Mouse (Mus musculus): ENCODE measurements around the gene Gramd4. TPM values are rescaled to one million over a fixed set of nuclear protein-coding genes. Genes with fewer than 3 reads are reported as not detected.
A peak's percentile ranks its signal among the peaks of the same experiment; 100 is the strongest.
"Not testable (repeated sequence)": the region's sequence is repeated elsewhere in the genome, so short reads cannot be mapped to it uniquely, and the experiment has no call there.

The Gramd4 gene
- polyA plus RNA-seq, 1 experiment from 2014 or later: 14.9 TPM

GRCm38 (mm10) chr15:86171316-86171715 lies 113.8 kb downstream of the Gramd4 start:
- H3K4me1 ChIP-seq (ENCODE audit: insufficient read depth, low read length): peaks cover 43% of the 10 kb centered on the region
- H3K27ac ChIP-seq (ENCODE audit: low read length): no peak overlapping the region
- no peak for ATAC-seq (ENCODE audit: low FRiP score, low TSS enrichment)
- no peak overlapping the region for H3K9ac ChIP-seq (replicated peaks; ENCODE audit: low read length)
- H3K4me2 ChIP-seq (replicated peaks; ENCODE audit: low read depth, low read length): no peak overlapping the region
- no peaks in the 10 kb centered on the region for H3K36me3 ChIP-seq (ENCODE audit: insufficient read depth, low read length)
- WGBS: 54% methylated on average over 12 of the region's 12 CpGs
- H3K27me3 ChIP-seq (ENCODE audit: insufficient read depth, low read length): no peaks in the 10 kb centered on the region
- H3K9me3 ChIP-seq (ENCODE audit: low read length): no peaks in the 10 kb centered on the region
- no peak overlapping the region for H3K4me3 ChIP-seq (ENCODE audit: low read length)

DNA sequence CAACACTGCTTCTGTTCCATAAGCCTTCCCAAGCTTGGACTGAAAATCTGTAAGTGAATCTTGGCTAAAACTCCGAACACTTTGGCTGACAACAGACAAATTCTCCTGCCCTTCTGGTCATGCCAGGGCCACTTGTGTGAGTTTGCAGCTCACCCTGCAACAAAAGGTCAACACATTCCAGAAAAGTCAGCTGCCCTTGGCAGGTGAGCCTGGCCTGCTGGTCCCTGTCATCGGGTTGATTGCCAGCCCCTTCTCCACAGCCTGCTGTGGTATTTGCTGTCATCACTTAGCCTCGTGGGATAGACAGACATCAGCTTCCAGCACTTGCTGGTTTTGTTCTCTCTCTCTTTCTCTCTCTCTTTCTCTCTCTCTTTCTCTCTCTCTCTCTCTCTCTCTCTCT lies 114.6 kb downstream of the Gramd4 start:
- peaks cover 43% of the 10 kb centered on the region for H3K4me1 ChIP-seq (ENCODE audit: insufficient read depth, low read length)
- WGBS: 42% methylated on average over 3 of the region's 3 CpGs

DNA sequence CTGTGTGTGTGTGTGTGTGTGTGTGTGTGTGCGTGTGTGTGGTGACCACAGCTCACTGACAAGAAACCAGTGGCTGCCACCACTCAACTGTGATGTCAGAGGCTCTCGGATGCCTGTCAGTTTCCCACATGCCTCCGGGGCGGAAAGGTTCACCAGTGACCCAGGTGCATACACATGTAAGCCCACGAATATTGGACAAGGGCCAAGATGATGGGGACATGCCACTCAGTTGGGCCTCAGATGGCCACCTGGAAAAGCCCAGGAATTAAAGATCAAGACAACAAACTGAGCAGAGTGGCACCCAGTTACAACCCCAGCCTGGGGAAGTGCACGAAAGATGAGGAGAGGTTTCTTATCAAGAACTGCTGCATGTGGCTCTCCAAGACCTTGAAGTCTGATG lies 115.0 kb downstream of the Gramd4 start:
- Histone ChIP-seq H3K4me1 (ENCODE audit: insufficient read depth, low read length) (peaks cover 43% of the 10 kb centered on the region), H3K36me3 (ENCODE audit: insufficient read depth, low read length) (no peaks in the 10 kb centered on the region), H3K9me3 (ENCODE audit: low read length) (no peaks in the 10 kb centered on the region), H3K27ac (ENCODE audit: low read length) (no peak overlapping the region), H3K4me3 (ENCODE audit: low read length) (no peak overlapping the region), H3K27me3 (ENCODE audit: insufficient read depth, low read length) (no peaks in the 10 kb centered on the region), H3K9ac (replicated peaks; ENCODE audit: low read length) (no peak overlapping the region), H3K4me2 (replicated peaks; ENCODE audit: low read depth, low read length) (no peak overlapping the region)
- WGBS: 69% methylated on average over 6 of the region's 6 CpGs
- no peak for ATAC-seq (ENCODE audit: low FRiP score, low TSS enrichment)

More for the DNA sequence above, 114.6 kb downstream of the Gramd4 start:
- Histone ChIP-seq H3K9ac (replicated peaks; ENCODE audit: low read length) (no peak overlapping the region), H3K27me3 (ENCODE audit: insufficient read depth, low read length) (no peaks in the 10 kb centered on the region), H3K9me3 (ENCODE audit: low read length) (no peaks in the 10 kb centered on the region), H3K4me3 (ENCODE audit: low read length) (no peak overlapping the region), H3K27ac (ENCODE audit: low read length) (no peak overlapping the region), H3K36me3 (ENCODE audit: insufficient read depth, low read length) (no peaks in the 10 kb centered on the region), H3K4me2 (replicated peaks; ENCODE audit: low read depth, low read length) (no peak overlapping the region)
- ATAC-seq (ENCODE audit: low FRiP score, low TSS enrichment): no peak

GRCm38 (mm10) chr15:86173136-86173985 lies 115.9 kb downstream of the Gramd4 start:
- 21% methylated on average over 16 of the region's 16 CpGs for WGBS
- H3K4me2 ChIP-seq (replicated peaks; ENCODE audit: low read depth, low read length): no peak overlapping the region
- no peak overlapping the region for H3K4me3 ChIP-seq (ENCODE audit: low read length)
- H3K27me3 ChIP-seq (ENCODE audit: insufficient read depth, low read length): no peaks in the 10 kb centered on the region
- H3K27ac ChIP-seq (ENCODE audit: low read length): peak overlapping the region; percentile 27; the same call in 1 of the 2 replicates
- peaks cover 40% of the 10 kb centered on the region for H3K4me1 ChIP-seq (ENCODE audit: insufficient read depth, low read length)
- no peak overlapping the region for H3K9ac ChIP-seq (replicated peaks; ENCODE audit: low read length)
- H3K36me3 ChIP-seq (ENCODE audit: insufficient read depth, low read length): no peaks in the 10 kb centered on the region
- no peaks in the 10 kb centered on the region for H3K9me3 ChIP-seq (ENCODE audit: low read length)
- ATAC-seq (ENCODE audit: low FRiP score, low TSS enrichment): no peak; the same call in 1 of the 2 replicates

GRCm38 (mm10) chr15:86175253-86176050 lies 118.0 kb downstream of the Gramd4 start:
- 76% methylated on average over 3 of the region's 3 CpGs for WGBS
- no peaks in the 10 kb centered on the region for H3K36me3 ChIP-seq (ENCODE audit: insufficient read depth, low read length)
- no peak overlapping the region for H3K4me3 ChIP-seq (ENCODE audit: low read length)
- peaks cover 26% of the 10 kb centered on the region for H3K4me1 ChIP-seq (ENCODE audit: insufficient read depth, low read length)
- no peak for ATAC-seq (ENCODE audit: low FRiP score, low TSS enrichment)
- no peaks in the 10 kb centered on the region for H3K9me3 ChIP-seq (ENCODE audit: low read length)
- H3K27me3 ChIP-seq (ENCODE audit: insufficient read depth, low read length): no peaks in the 10 kb centered on the region
- no peak overlapping the region for H3K4me2 ChIP-seq (replicated peaks; ENCODE audit: low read depth, low read length)
- no peak overlapping the region for H3K9ac ChIP-seq (replicated peaks; ENCODE audit: low read length)
- no peak overlapping the region for H3K27ac ChIP-seq (ENCODE audit: low read length)

GRCm38 (mm10) chr15:86176166-86176565 lies 118.7 kb downstream of the Gramd4 start:
- ATAC-seq (ENCODE audit: low FRiP score, low TSS enrichment): no peak
- no peak overlapping the region for H3K27ac ChIP-seq (ENCODE audit: low read length)
- no peaks in the 10 kb centered on the region for H3K9me3 ChIP-seq (ENCODE audit: low read length)
- H3K27me3 ChIP-seq (ENCODE audit: insufficient read depth, low read length): no peaks in the 10 kb centered on the region
- H3K36me3 ChIP-seq (ENCODE audit: insufficient read depth, low read length): no peaks in the 10 kb centered on the region
- no peak overlapping the region for H3K9ac ChIP-seq (replicated peaks; ENCODE audit: low read length)
- WGBS: 62% methylated on average over 10 of the region's 10 CpGs
- no peak overlapping the region for H3K4me2 ChIP-seq (replicated peaks; ENCODE audit: low read depth, low read length)
- H3K4me3 ChIP-seq (ENCODE audit: low read length): no peak overlapping the region
- H3K4me1 ChIP-seq (ENCODE audit: insufficient read depth, low read length): peaks cover 26% of the 10 kb centered on the region

DNA sequence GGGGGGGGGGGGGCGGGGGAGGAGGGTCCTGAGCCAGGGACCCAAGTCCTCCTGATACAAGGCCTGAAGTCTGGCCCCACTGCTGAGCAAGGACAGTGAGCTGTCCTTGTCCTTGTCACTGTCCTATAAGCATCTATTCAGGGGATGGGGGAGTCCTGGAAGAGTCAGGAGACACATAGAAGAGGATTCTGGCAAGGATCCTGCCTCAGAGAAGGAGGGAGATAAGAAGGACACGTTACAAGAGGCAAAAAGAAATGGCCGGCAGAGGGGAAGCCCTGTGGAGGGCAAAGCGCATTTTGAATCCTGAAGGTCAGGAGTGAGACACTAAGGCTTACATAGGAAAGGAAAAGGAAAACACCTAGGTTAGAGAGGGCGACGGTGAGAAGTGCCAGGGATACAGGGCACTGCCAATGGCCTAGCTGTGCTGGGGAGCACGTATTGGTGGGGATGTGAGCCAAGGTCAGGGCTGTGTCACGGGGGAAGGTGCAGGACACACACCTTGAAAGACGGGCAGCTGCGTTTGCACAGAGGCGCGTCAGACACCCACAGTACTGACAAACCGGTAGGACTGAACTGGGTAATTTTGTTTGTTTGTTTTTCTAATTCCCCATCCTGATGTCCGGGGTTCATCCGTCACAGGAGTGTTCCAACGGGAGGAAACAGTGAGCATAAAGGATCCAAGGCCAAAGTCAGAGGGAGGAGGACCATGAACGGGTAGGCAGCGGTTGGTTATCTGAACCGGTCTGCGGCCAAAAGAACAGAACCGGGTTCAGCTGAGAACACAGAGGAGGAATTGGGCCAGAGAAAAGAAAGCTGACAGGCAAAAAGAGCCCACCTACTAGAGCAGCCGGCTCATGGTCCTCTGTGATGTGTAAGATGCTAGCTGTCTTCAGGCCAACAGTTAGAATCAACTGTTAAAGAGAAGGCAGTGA lies 119.5 kb downstream of the Gramd4 start:
- WGBS: 69% methylated on average over 21 of the region's 22 CpGs
- Histone ChIP-seq H3K9me3 (ENCODE audit: low read length) (no peaks in the 10 kb centered on the region), H3K4me1 (ENCODE audit: insufficient read depth, low read length) (peaks cover 27% of the 10 kb centered on the region), H3K27ac (ENCODE audit: low read length) (no peak overlapping the region), H3K4me2 (replicated peaks; ENCODE audit: low read depth, low read length) (no peak overlapping the region), H3K36me3 (ENCODE audit: insufficient read depth, low read length) (no peaks in the 10 kb centered on the region), H3K9ac (replicated peaks; ENCODE audit: low read length) (no peak overlapping the region), H3K4me3 (ENCODE audit: low read length) (no peak overlapping the region), H3K27me3 (ENCODE audit: insufficient read depth, low read length) (no peaks in the 10 kb centered on the region)
- no peak for ATAC-seq (ENCODE audit: low FRiP score, low TSS enrichment)

GRCm38 (mm10) chr15:86177703-86178251 lies 120.3 kb downstream of the Gramd4 start:
- 73% methylated on average over 2 of the region's 2 CpGs for WGBS
- not testable (repeated sequence) for H3K27me3 ChIP-seq (ENCODE audit: insufficient read depth, low read length); H3K36me3 ChIP-seq (ENCODE audit: insufficient read depth, low read length); H3K27ac ChIP-seq (ENCODE audit: low read length); H3K9me3 ChIP-seq (ENCODE audit: low read length); ATAC-seq (ENCODE audit: low FRiP score, low TSS enrichment); H3K4me3 ChIP-seq (ENCODE audit: low read length); H3K4me2 ChIP-seq (replicated peaks; ENCODE audit: low read depth, low read length); H3K9ac ChIP-seq (replicated peaks; ENCODE audit: low read length)
- peaks cover 29% of the 10 kb centered on the region for H3K4me1 ChIP-seq (ENCODE audit: insufficient read depth, low read length)

- 83% methylated on average over 6 of the region's 6 CpGs for WGBS
- no peaks in the 10 kb centered on the region for H3K9me3 ChIP-seq (ENCODE audit: low read length)
- H3K36me3 ChIP-seq (ENCODE audit: insufficient read depth, low read length): no peaks in the 10 kb centered on the region
- ATAC-seq (ENCODE audit: low FRiP score, low TSS enrichment): no peak
- H3K4me3 ChIP-seq (ENCODE audit: low read length): no peak overlapping the region
- no peak overlapping the region for H3K4me2 ChIP-seq (replicated peaks; ENCODE audit: low read depth, low read length)
- H3K9ac ChIP-seq (replicated peaks; ENCODE audit: low read length): no peak overlapping the region
- no peaks in the 10 kb centered on the region for H3K27me3 ChIP-seq (ENCODE audit: insufficient read depth, low read length)
- H3K4me1 ChIP-seq (ENCODE audit: insufficient read depth, low read length): peaks cover 22% of the 10 kb centered on the region
- H3K27ac ChIP-seq (ENCODE audit: low read length): no peak overlapping the region
Observed at GRCm38 (mm10) chr15:86178594-86178993, 121.1 kb downstream of the Gramd4 start.

All from kidney, embryonic 16.5 days (tissue).